Mouse (Mus musculus) forebrain, postnatal 0 days (tissue): Measurements from ENCODE around the gene Casd1. TPM values are rescaled to one million over a fixed set of nuclear protein-coding genes. Genes with fewer than 3 reads are reported as not detected.

Experiments used
- ATAC-seq: fragments of 200-750 bp; cut with Nextera tagmentation; 2 replicates; pipeline ENCODE4 v1.8.0; 2017; ENCODE audit warnings: mild to moderate bottlenecking, moderate library complexity
- DNase-seq: peaks from one replicate; pipeline ENCODE4 v3.0.0-alpha.2; 2015
- H3K27ac ChIP-seq: fragments of 300-500 bp; sonication (generic); 2 replicates; pipeline ENCODE4 v1.5.1; 2014; ENCODE audit warnings: low read depth, mild to moderate bottlenecking, antibody characterized with exemption, low read length, moderate library complexity, mixed read lengths
- H3K27me3 ChIP-seq: fragments of 300-500 bp; sonication (generic); 2 replicates; pipeline ENCODE4 v1.6.1; 2014; ENCODE audit warnings: mild to moderate bottlenecking, low read length, mixed read lengths; ENCODE audit not compliant: insufficient read depth
- H3K36me3 ChIP-seq: fragments of 300-500 bp; sonication (generic); 2 replicates; pipeline ENCODE4 v1.6.1; 2014; ENCODE audit warnings: mild to moderate bottlenecking, moderate library complexity; ENCODE audit not compliant: insufficient read depth
- H3K4me1 ChIP-seq: fragments of 300-500 bp; sonication (generic); 2 replicates; pipeline ENCODE4 v1.6.1; 2014; ENCODE audit warnings: antibody characterized with exemption; ENCODE audit not compliant: insufficient read depth
- H3K4me2 ChIP-seq: fragments of 300-500 bp; sonication (generic); 2 replicates; pipeline ENCODE4 v1.6.1; 2014; ENCODE audit warnings: low read depth, mild to moderate bottlenecking, moderate library complexity
- H3K4me3 ChIP-seq: fragments of 300-500 bp; sonication (generic); 2 replicates; pipeline ENCODE4 v1.5.1; 2014; ENCODE audit warnings: low read depth, low read length, mixed read lengths
- H3K9ac ChIP-seq: fragments of 300-500 bp; sonication (generic); 2 replicates; pipeline ENCODE4 v1.6.1; 2014; ENCODE audit warnings: mild to moderate bottlenecking
- H3K9me3 ChIP-seq: fragments of 300-500 bp; sonication (generic); 2 replicates; pipeline ENCODE4 v1.6.1; 2016; ENCODE audit warnings: low read length
- CTCF ChIP-seq: sonication (generic); IDR thresholded peaks from 2 replicates; pipeline ENCODE4 v1.5.1; 2016; ENCODE audit warnings: antibody characterized with exemption, control low read depth, low read depth
- WGBS: fragments of 180-500 bp; shearing (Covaris S2); extraction: QIAGEN DNeasy Blood & Tissue Kit; methylation state at CpG from one replicate; pipeline ENCODE4 v1.1.7; 2014; 5-methylcytosine and 5-hydroxymethylcytosine counted together
- polyA plus RNA-seq: library from polyadenylated mRNA; unstranded; fragments of >200 nt; fragmentation: Nextera tagmentation; extraction: Ambion mirVana; gene quantifications from 2 replicates; pipeline ENCODE4 v1.2.1, GENCODE M21; 2015
- total RNA-seq: library from RNA; depleted of rRNA; stranded (reverse); fragments of >200 nt; gene quantifications from 2 replicates; pipeline ENCODE4 v1.2.3, GENCODE M21; 2014

Gene Casd1
- total and polyA plus RNA-seq, 2 experiments from 2014 or later = 38.7 to 90.3 TPM

GRCm38 (mm10) chr6:4563477-4563876, 37.2 kb upstream of the Casd1 start:
- H3K36me3 ChIP-seq = no peaks in the 10 kb centered on the region
- no peak for TF ChIP-seq CTCF
- no peaks in the 10 kb centered on the region for H3K9me3 ChIP-seq
- ATAC-seq (no peak), DNase-seq (no peak)
- H3K4me2 ChIP-seq = no peak overlapping the region
- H3K4me1 ChIP-seq = 0 out of 2 replicates have a peak, but pooled peaks cover 3% of the 10 kb centered on the region
- 79% methylated on average over 5 of the region's 5 CpGs for WGBS
- no peak overlapping the region for H3K27ac ChIP-seq
- H3K4me3 ChIP-seq = no peak overlapping the region
- no peaks in the 10 kb centered on the region for H3K27me3 ChIP-seq
- H3K9ac ChIP-seq = no peak overlapping the region

GRCm38 (mm10) chr6:4570412-4570811, 30.2 kb upstream of the Casd1 start:
- H3K4me3 ChIP-seq = no peak overlapping the region
- H3K4me2 ChIP-seq = no peak overlapping the region
- H3K27ac ChIP-seq = no peak overlapping the region
- no peak overlapping the region for H3K9ac ChIP-seq
- ATAC-seq = no peak
- no peaks in the 10 kb centered on the region for H3K27me3 ChIP-seq
- no peaks in the 10 kb centered on the region for H3K36me3 ChIP-seq
- TF ChIP-seq CTCF = no peak
- WGBS = 84% methylated on average over 4 of the region's 4 CpGs
- H3K9me3 ChIP-seq = no peaks in the 10 kb centered on the region
- no peaks in the 10 kb centered on the region for H3K4me1 ChIP-seq
- no peak for DNase-seq

- no peak for TF ChIP-seq CTCF
- Histone ChIP-seq H3K4me3 (no peak overlapping the region), H3K9ac (no peak overlapping the region), H3K27me3 (no peaks in the 10 kb centered on the region), H3K27ac (no peak overlapping the region), H3K9me3 (no peaks in the 10 kb centered on the region), H3K36me3 (no peaks in the 10 kb centered on the region), H3K4me2 (no peak overlapping the region), H3K4me1 (no peaks in the 10 kb centered on the region)
- WGBS = 63% methylated on average over 5 of the region's 5 CpGs
- ATAC-seq (peak; percentile 82), DNase-seq (peak; percentile 32)
These were observed 22.9 kb upstream of the Casd1 start for GRCm38 (mm10) chr6:4577756-4578155.

- Histone ChIP-seq H3K9ac (no peak overlapping the region), H3K9me3 (no peaks in the 10 kb centered on the region), H3K36me3 (no peaks in the 10 kb centered on the region), H3K27me3 (no peaks in the 10 kb centered on the region), H3K4me2 (no peak overlapping the region), H3K4me3 (no peak overlapping the region), H3K27ac (no peak overlapping the region), H3K4me1 (no peaks in the 10 kb centered on the region)
- ATAC-seq (peak; percentile 47; the same call in 1 of the 2 replicates), DNase-seq (no peak)
- no peak for TF ChIP-seq CTCF
- WGBS = 73% methylated on average over 6 of the region's 6 CpGs
These were observed 22.3 kb upstream of the Casd1 start for GRCm38 (mm10) chr6:4578343-4578742.

GRCm38 (mm10) chr6:4579620-4580019, 21.0 kb upstream of the Casd1 start:
- TF ChIP-seq CTCF = no peak
- Histone ChIP-seq H3K4me3 (no peak overlapping the region), H3K27me3 (no peaks in the 10 kb centered on the region), H3K27ac (no peak overlapping the region), H3K36me3 (no peaks in the 10 kb centered on the region), H3K4me2 (no peak overlapping the region), H3K9ac (no peak overlapping the region), H3K4me1 (no peaks in the 10 kb centered on the region), H3K9me3 (no peaks in the 10 kb centered on the region)
- WGBS = 75% methylated on average over 5 of the region's 5 CpGs
- ATAC-seq (no peak), DNase-seq (no peak)

- WGBS = 39% methylated on average over 6 of the region's 6 CpGs
- H3K4me2 ChIP-seq = no peak overlapping the region
- no peaks in the 10 kb centered on the region for H3K4me1 ChIP-seq
- H3K4me3 ChIP-seq = no peak overlapping the region
- H3K9me3 ChIP-seq = no peaks in the 10 kb centered on the region
- H3K36me3 ChIP-seq = no peaks in the 10 kb centered on the region
- ATAC-seq (no peak), DNase-seq (no peak)
- no peak overlapping the region for H3K27ac ChIP-seq
- no peak for TF ChIP-seq CTCF
- H3K27me3 ChIP-seq = no peaks in the 10 kb centered on the region; the same call in 1 of the 2 replicates
- no peak overlapping the region for H3K9ac ChIP-seq
These were observed 17.2 kb upstream of the Casd1 start for GRCm38 (mm10) chr6:4583485-4583884.

- Histone ChIP-seq H3K4me1 (no peaks in the 10 kb centered on the region), H3K9me3 (no peaks in the 10 kb centered on the region), H3K9ac (no peak overlapping the region), H3K27me3 (no peaks in the 10 kb centered on the region; the same call in 1 of the 2 replicates), H3K27ac (no peak overlapping the region), H3K4me2 (no peak overlapping the region), H3K36me3 (no peaks in the 10 kb centered on the region), H3K4me3 (no peak overlapping the region)
- DNase-seq = no peak
- TF ChIP-seq CTCF = no peak
- no peak for ATAC-seq
- WGBS = 63% methylated on average over 4 of the region's 4 CpGs
These were observed 12.7 kb upstream of the Casd1 start for GRCm38 (mm10) chr6:4587946-4588345.
